Mouse (Mus musculus) limb, embryonic 14.5 days (tissue): ENCODE data around the gene Lce3c. TPM values are rescaled to one million over a fixed set of nuclear protein-coding genes. Genes with fewer than 3 reads are reported as not detected.

ENCODE experiments used
- ATAC-seq: fragments of 200-750 bp; cut with Nextera tagmentation; 2 replicates; pipeline ENCODE4 v1.8.0; 2017; ENCODE audit warnings: low read depth, moderate number of reproducible peaks, moderate TSS enrichment; ENCODE audit not compliant: low FRiP score
- DNase-seq: peaks from one replicate; pipeline ENCODE4 v3.0.0-alpha.2; 2015; ENCODE audit warnings: low spot score
- H3K27ac ChIP-seq: fragments of 300-500 bp; sonication (generic); replicated peaks from 2 replicates; pipeline ENCODE4 v1.5.1; 2014; ENCODE audit warnings: low read depth, mild to moderate bottlenecking, low read length, moderate library complexity, mixed read lengths
- H3K27me3 ChIP-seq: fragments of 300-500 bp; sonication (generic); 2 replicates; pipeline ENCODE4 v1.6.1; 2014; ENCODE audit warnings: low read length, mixed read lengths; ENCODE audit not compliant: control insufficient read depth, insufficient read depth
- H3K36me3 ChIP-seq: fragments of 300-500 bp; sonication (generic); 2 replicates; pipeline ENCODE4 v1.6.1; 2014; ENCODE audit warnings: mild to moderate bottlenecking, low read length, moderate library complexity, mixed read lengths; ENCODE audit not compliant: control insufficient read depth, insufficient read depth
- H3K4me1 ChIP-seq: fragments of 300-500 bp; sonication (generic); 2 replicates; pipeline ENCODE4 v1.6.1; 2014; ENCODE audit warnings: antibody characterized with exemption, low read length, mixed read lengths; ENCODE audit not compliant: control insufficient read depth, insufficient read depth
- H3K4me2 ChIP-seq: fragments of 300-500 bp; sonication (generic); replicated peaks from 2 replicates; pipeline ENCODE4 v1.6.1; 2014; ENCODE audit warnings: low read depth, mild to moderate bottlenecking, low read length, moderate library complexity; ENCODE audit not compliant: severe bottlenecking
- H3K4me3 ChIP-seq: fragments of 300-500 bp; sonication (generic); replicated peaks from 2 replicates; pipeline ENCODE4 v1.5.1; 2014; ENCODE audit warnings: low read length
- H3K9ac ChIP-seq: fragments of 300-500 bp; sonication (generic); 2 replicates; pipeline ENCODE4 v1.6.1; 2014; ENCODE audit warnings: mild to moderate bottlenecking, low read depth, low read length, moderate library complexity; ENCODE audit not compliant: severe bottlenecking
- H3K9me3 ChIP-seq: fragments of 300-500 bp; sonication (generic); 2 replicates; pipeline ENCODE4 v1.6.1; 2016; ENCODE audit warnings: low read length; ENCODE audit not compliant: control insufficient read depth
- POLR2A ChIP-seq: fragments of 200-500 bp; IDR thresholded peaks from 2 replicates; pipeline ENCODE4 v1.8.0; 2012; ENCODE audit warnings: inconsistent platforms, mild to moderate bottlenecking, moderate library complexity, borderline replicate concordance; ENCODE audit not compliant: insufficient read depth, insufficient read length; ENCODE audit errors: extremely low read depth
- polyA plus RNA-seq, 2 experiments: library from polyadenylated mRNA; depleted of rRNA in 1 of 2; stranded (reverse) in 1 of 2; unstranded in 1 of 2; fragments of >200 nt; fragmentation: Nextera tagmentation in 1 of 2; extraction: Ambion mirVana in 1 of 2; gene quantifications; 2 replicates each; pipeline versions ENCODE4 v1.2.1 to v1.2.3; 2012 to 2014

Lce3c gene
- polyA plus RNA-seq, 2 experiments, result not detected

DNA sequence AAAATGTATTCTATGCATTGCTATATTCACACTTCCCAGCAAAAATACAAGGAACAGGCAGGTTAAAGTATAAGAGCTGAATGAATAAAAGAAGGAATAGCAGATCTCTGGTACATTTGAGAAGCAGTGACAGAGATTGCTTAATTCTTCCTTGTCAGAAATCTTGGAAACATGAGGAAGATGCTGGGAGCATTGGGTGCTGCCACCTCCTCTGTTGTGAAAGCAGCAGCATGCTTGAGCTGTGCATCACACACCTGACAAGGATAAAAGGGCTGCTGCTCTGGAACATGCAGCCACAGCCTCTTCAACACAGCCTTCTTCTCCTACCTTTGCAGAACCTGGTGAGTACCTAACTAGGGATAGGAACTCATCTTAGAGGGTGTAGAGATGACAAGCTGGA, 47.6 kb downstream of the Lce3c start, which contains the start of gene Lce3f:
Lce3f (plus strand) TSS at position 301 of the 400 bp plus-strand sequence.
- DNase-seq, result no peak
- Histone ChIP-seq H3K27ac (no peak within 1 kb of the TSS), H3K27me3 (no peaks in the 10 kb centered on the region), H3K9me3 (no peaks in the 10 kb centered on the region), H3K36me3 (no peaks in the 10 kb centered on the region), H3K4me3 (no peak within 1 kb of the TSS), H3K4me2 (no peak within 1 kb of the TSS), H3K9ac (no peak within 1 kb of the TSS), H3K4me1 (no peaks in the 10 kb centered on the region)
- no peak for TF ChIP-seq POLR2A
- ATAC-seq, result no peak

Other genes starting within 250 kb of the Lce3c start
- not detected in 2 replicates for gene Lce1e, start 235.4 kb upstream of the Lce3c start, polyA plus RNA-seq (2012; rRNA removed)
- gene Lce1e, start 235.4 kb upstream of the Lce3c start, polyA plus RNA-seq (2014; fragmentation: Nextera tagmentation; extraction: Ambion mirVana), result not detected in 2 replicates
- not detected in 2 replicates for gene Lce1f, start 224.1 kb upstream of the Lce3c start, polyA plus RNA-seq (2012; rRNA removed)
- gene Lce1f, start 224.1 kb upstream of the Lce3c start, polyA plus RNA-seq (2014; fragmentation: Nextera tagmentation; extraction: Ambion mirVana), result not detected in 2 replicates
- gene Gm38119, start 205.4 kb upstream of the Lce3c start, polyA plus RNA-seq (2012; rRNA removed), result not detected in 2 replicates
- gene Gm38119, start 205.4 kb upstream of the Lce3c start, polyA plus RNA-seq (2014; fragmentation: Nextera tagmentation; extraction: Ambion mirVana), result not detected in 2 replicates
- gene Lce1g, start 192.1 kb upstream of the Lce3c start, polyA plus RNA-seq (2012; rRNA removed), result not detected in 2 replicates
- gene Lce1g, start 192.1 kb upstream of the Lce3c start, polyA plus RNA-seq (2014; fragmentation: Nextera tagmentation; extraction: Ambion mirVana), result not detected in 2 replicates
- not detected in 2 replicates for gene Lce1h, start 179.4 kb upstream of the Lce3c start, polyA plus RNA-seq (2012; rRNA removed)
- not detected in 2 replicates for gene Lce1h, start 179.4 kb upstream of the Lce3c start, polyA plus RNA-seq (2014; fragmentation: Nextera tagmentation; extraction: Ambion mirVana)
- not detected in 2 replicates for gene Lce1i, start 165.6 kb upstream of the Lce3c start, polyA plus RNA-seq (2012; rRNA removed)
- not detected in 2 replicates for gene Lce1i, start 165.6 kb upstream of the Lce3c start, polyA plus RNA-seq (2014; fragmentation: Nextera tagmentation; extraction: Ambion mirVana)
- not detected in 2 replicates for gene Lce1j, start 154.0 kb upstream of the Lce3c start, polyA plus RNA-seq (2012; rRNA removed)
- gene Lce1j, start 154.0 kb upstream of the Lce3c start, polyA plus RNA-seq (2014; fragmentation: Nextera tagmentation; extraction: Ambion mirVana), result not detected in 2 replicates
- not detected in 2 replicates for gene Lce1k, start 136.6 kb upstream of the Lce3c start, polyA plus RNA-seq (2012; rRNA removed)
- gene Lce1k, start 136.6 kb upstream of the Lce3c start, polyA plus RNA-seq (2014; fragmentation: Nextera tagmentation; extraction: Ambion mirVana), result not detected in 2 replicates
- 0.03 TPM in 1 of 2 replicates, not detected in the other for gene Kprp, start 117.2 kb upstream of the Lce3c start, polyA plus RNA-seq (2012; rRNA removed)
- not detected in 2 replicates for gene Kprp, start 117.2 kb upstream of the Lce3c start, polyA plus RNA-seq (2014; fragmentation: Nextera tagmentation; extraction: Ambion mirVana)
- gene Lce1l, start 93.2 kb upstream of the Lce3c start, polyA plus RNA-seq (2012; rRNA removed), result not detected in 2 replicates
- not detected in 2 replicates for gene Lce1l, start 93.2 kb upstream of the Lce3c start, polyA plus RNA-seq (2014; fragmentation: Nextera tagmentation; extraction: Ambion mirVana)
- 0.05 and 0.06 TPM in 2 replicates for gene 2310050C09Rik, start 74.3 kb upstream of the Lce3c start, polyA plus RNA-seq (2012; rRNA removed)
- gene 2310050C09Rik, start 74.3 kb upstream of the Lce3c start, polyA plus RNA-seq (2014; fragmentation: Nextera tagmentation; extraction: Ambion mirVana), result not detected in 2 replicates
- not detected in 2 replicates for gene Lce3a, start 18.3 kb upstream of the Lce3c start, polyA plus RNA-seq (2012; rRNA removed)
- gene Lce3a, start 18.3 kb upstream of the Lce3c start, polyA plus RNA-seq (2014; fragmentation: Nextera tagmentation; extraction: Ambion mirVana), result not detected in 2 replicates
- not detected in 2 replicates for gene Lce3b, start 11.5 kb upstream of the Lce3c start, polyA plus RNA-seq (2012; rRNA removed)
- not detected in 2 replicates for gene Lce3b, start 11.5 kb upstream of the Lce3c start, polyA plus RNA-seq (2014; fragmentation: Nextera tagmentation; extraction: Ambion mirVana)
- gene Lce3d, start 12.9 kb downstream of the Lce3c start, polyA plus RNA-seq (2012; rRNA removed), result not detected in 2 replicates
- not detected in 2 replicates for gene Lce3d, start 12.9 kb downstream of the Lce3c start, polyA plus RNA-seq (2014; fragmentation: Nextera tagmentation; extraction: Ambion mirVana)
- gene Lce3e, start 22.6 kb downstream of the Lce3c start, polyA plus RNA-seq (2012; rRNA removed), result not detected in 2 replicates
- not detected in 2 replicates for gene Lce3e, start 22.6 kb downstream of the Lce3c start, polyA plus RNA-seq (2014; fragmentation: Nextera tagmentation; extraction: Ambion mirVana)
- gene Lce3f, start 47.7 kb downstream of the Lce3c start, polyA plus RNA-seq (2012; rRNA removed), result not detected in 2 replicates
- 1.6 TPM in 1 of 2 replicates, not detected in the other for gene Lce3f, start 47.7 kb downstream of the Lce3c start, polyA plus RNA-seq (2014; fragmentation: Nextera tagmentation; extraction: Ambion mirVana)
- 1.4 and 1.5 TPM in 2 replicates for gene Crct1, start 71.2 kb downstream of the Lce3c start, polyA plus RNA-seq (2012; rRNA removed)
- 1.3 and 2.7 TPM in 2 replicates for gene Crct1, start 71.2 kb downstream of the Lce3c start, polyA plus RNA-seq (2014; fragmentation: Nextera tagmentation; extraction: Ambion mirVana)
- 0.08 TPM in 1 of 2 replicates, not detected in the other for gene Lce1m, start 74.6 kb downstream of the Lce3c start, polyA plus RNA-seq (2012; rRNA removed)
- not detected in 2 replicates for gene Lce1m, start 74.6 kb downstream of the Lce3c start, polyA plus RNA-seq (2014; fragmentation: Nextera tagmentation; extraction: Ambion mirVana)
- not detected in 2 replicates for gene Gm4858, start 124.3 kb downstream of the Lce3c start, polyA plus RNA-seq (2012; rRNA removed)
- gene Gm4858, start 124.3 kb downstream of the Lce3c start, polyA plus RNA-seq (2014; fragmentation: Nextera tagmentation; extraction: Ambion mirVana), result not detected in 2 replicates
- 0.14 and 0.55 TPM in 2 replicates for gene Crnn, start 200.3 kb downstream of the Lce3c start, polyA plus RNA-seq (2012; rRNA removed)
- gene Crnn, start 200.3 kb downstream of the Lce3c start, polyA plus RNA-seq (2014; fragmentation: Nextera tagmentation; extraction: Ambion mirVana), result 0.19 and 0.51 TPM in 2 replicates